Mouse (Mus musculus) limb, embryonic 12.5 days (tissue): ENCODE measurements around the gene Trim56. TPM values are rescaled to one million over a fixed set of nuclear protein-coding genes. Genes with fewer than 3 reads are reported as not detected.

ENCODE experiments used
- ATAC-seq: fragments of 200-750 bp; cut with Nextera tagmentation; 2 replicates; pipeline ENCODE4 v1.8.0; 2017; ENCODE audit warnings: low read depth, moderate TSS enrichment; ENCODE audit not compliant: insufficient number of reproducible peaks, insufficient read depth, low FRiP score, low TSS enrichment
- H3K27ac ChIP-seq: fragments of 300-500 bp; sonication (generic); 2 replicates; pipeline ENCODE4 v1.5.1; 2016; ENCODE audit warnings: mild to moderate bottlenecking, moderate library complexity
- H3K27me3 ChIP-seq: fragments of 300-500 bp; sonication (generic); 2 replicates; pipeline ENCODE4 v1.6.1; 2016; ENCODE audit warnings: mild to moderate bottlenecking, moderate library complexity
- H3K36me3 ChIP-seq: fragments of 300-500 bp; sonication (generic); 2 replicates; pipeline ENCODE4 v1.6.1; 2016; ENCODE audit warnings: mild to moderate bottlenecking, moderate library complexity
- H3K4me1 ChIP-seq: fragments of 300-500 bp; sonication (generic); replicated peaks from 2 replicates; pipeline ENCODE4 v1.6.1; 2016
- H3K4me2 ChIP-seq: fragments of 300-500 bp; sonication (generic); 2 replicates; pipeline ENCODE4 v1.6.1; 2016; ENCODE audit warnings: mild to moderate bottlenecking, moderate library complexity
- H3K4me3 ChIP-seq: fragments of 300-500 bp; sonication (generic); replicated peaks from 2 replicates; pipeline ENCODE4 v1.5.1; 2016; ENCODE audit warnings: mild to moderate bottlenecking
- H3K9ac ChIP-seq: fragments of 300-500 bp; sonication (generic); replicated peaks from 2 replicates; pipeline ENCODE4 v1.6.1; 2016; ENCODE audit warnings: mild to moderate bottlenecking, moderate library complexity
- H3K9me3 ChIP-seq: fragments of 300-500 bp; sonication (generic); 2 replicates; pipeline ENCODE4 v1.6.1; 2016; ENCODE audit warnings: mild to moderate bottlenecking, moderate library complexity
- WGBS: fragments of 180-500 bp; shearing (Covaris S2); methylation state at CpG from one replicate; pipeline ENCODE4 v1.1.7; 2016; 5-methylcytosine and 5-hydroxymethylcytosine counted together
- polyA plus RNA-seq: library from polyadenylated mRNA; unstranded; fragments of >200 nt; fragmentation: Nextera tagmentation; extraction: Ambion mirVana; gene quantifications from 2 replicates; pipeline ENCODE4 v1.2.1, GENCODE M21; 2016

Gene Trim56
- polyA plus RNA-seq, 1 experiment from 2014 or later, result 8.6 TPM

DNA sequence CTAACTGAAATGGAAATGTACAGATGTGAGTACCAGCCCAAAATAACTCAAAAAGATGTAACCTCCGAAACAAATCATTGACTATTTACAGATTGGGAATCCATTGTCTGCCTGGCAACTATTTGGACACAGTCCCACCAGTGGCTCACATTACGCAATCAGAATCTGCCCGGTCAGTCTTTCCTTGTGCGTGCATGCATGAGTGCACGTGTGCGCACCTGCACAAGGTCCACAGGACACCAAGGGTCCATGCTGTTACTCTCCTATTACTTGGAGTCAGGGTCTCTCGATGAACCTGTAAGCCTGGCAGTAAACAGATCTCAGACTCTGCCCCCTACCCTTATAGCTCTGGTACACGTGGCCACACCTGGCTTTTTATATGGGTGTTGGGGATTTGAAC lies 8.3 kb downstream of the Trim56 start:
- no peak overlapping the region for H3K27ac ChIP-seq
- no peak overlapping the region for H3K4me3 ChIP-seq
- H3K9me3 ChIP-seq, result peaks cover 17% of the 10 kb centered on the region; the same call in 1 of the 2 replicates
- no peaks in the 10 kb centered on the region for H3K4me1 ChIP-seq
- H3K9ac ChIP-seq, result no peak overlapping the region
- no peak overlapping the region for H3K4me2 ChIP-seq
- 82% methylated on average over 8 of the region's 8 CpGs for WGBS
- no peak for ATAC-seq
- H3K27me3 ChIP-seq, result peaks cover 11% of the 10 kb centered on the region
- peaks cover 15% of the 10 kb centered on the region for H3K36me3 ChIP-seq

DNA sequence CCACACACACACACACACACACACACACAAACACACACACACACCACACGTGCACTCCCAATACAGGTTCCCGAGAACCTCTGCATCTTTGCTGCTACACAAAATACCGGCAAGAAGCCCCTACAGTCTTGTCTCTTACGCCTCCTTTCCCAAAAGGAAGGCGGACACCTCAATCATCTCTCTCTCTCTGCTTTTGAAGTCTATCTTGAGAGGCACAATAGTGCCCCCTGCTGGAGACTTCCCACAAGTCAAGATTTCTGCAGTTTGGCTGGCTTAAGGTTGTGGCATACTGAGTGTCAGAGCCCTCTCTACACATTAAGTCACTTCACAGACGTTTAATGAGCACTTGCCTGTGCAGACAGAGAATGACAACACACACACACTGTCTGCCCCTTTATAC lies 9.0 kb downstream of the Trim56 start:
- ATAC-seq, result no peak
- Histone ChIP-seq H3K4me2 (no peak overlapping the region), H3K27me3 (peaks cover 12% of the 10 kb centered on the region), H3K4me3 (no peak overlapping the region), H3K27ac (no peak overlapping the region), H3K9me3 (peaks cover 15% of the 10 kb centered on the region; the same call in 1 of the 2 replicates), H3K9ac (no peak overlapping the region), H3K36me3 (peaks cover 10% of the 10 kb centered on the region), H3K4me1 (no peaks in the 10 kb centered on the region)
- 10% methylated on average over 6 of the region's 6 CpGs for WGBS

DNA sequence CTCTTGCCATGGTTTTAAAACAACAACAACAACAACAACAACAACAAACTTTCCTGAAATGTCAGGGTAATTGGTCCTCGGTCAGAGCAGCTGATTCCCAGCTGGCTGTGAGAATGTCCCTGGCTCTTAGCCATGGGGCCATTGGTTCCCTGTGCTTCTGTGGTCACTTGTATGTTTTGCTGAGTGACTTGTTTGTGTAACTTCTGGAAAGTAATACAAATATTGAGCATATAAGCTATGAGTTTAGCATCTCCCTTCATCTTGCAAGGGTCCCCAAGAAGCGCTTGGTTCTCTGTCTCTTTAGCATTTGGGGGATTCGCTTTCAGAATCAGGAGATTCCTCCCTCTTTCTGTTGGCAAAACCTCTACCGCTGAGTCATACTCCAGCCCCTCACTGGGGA lies 9.6 kb downstream of the Trim56 start:
- no peak overlapping the region for H3K9ac ChIP-seq
- no peak for ATAC-seq
- WGBS, result 75% methylated on average over 4 of the region's 4 CpGs

DNA sequence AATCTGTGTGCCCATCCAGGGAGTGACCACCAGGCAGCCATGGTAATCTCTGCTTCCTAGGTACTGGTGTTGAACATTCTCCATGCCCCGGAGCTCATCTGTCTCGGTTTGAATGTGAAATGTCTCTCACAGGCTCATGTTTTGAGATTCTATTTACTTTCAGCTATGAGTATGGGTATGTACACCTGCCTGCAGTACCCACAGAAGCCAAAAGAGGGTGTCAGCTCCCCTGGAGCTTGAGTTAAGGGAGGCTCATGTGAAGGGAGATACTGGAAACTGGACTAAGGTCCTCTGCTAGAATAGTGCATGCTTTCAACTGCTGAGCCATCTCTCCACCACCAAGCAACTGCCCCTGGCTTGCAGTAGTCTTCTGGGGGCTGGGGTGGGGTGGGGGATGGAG lies 12.0 kb downstream of the Trim56 start:
- 91% methylated on average over 2 of the region's 2 CpGs for WGBS
- Histone ChIP-seq H3K4me2 (no peak overlapping the region), H3K27me3 (peaks cover 12% of the 10 kb centered on the region), H3K9me3 (no peaks in the 10 kb centered on the region), H3K36me3 (no peaks in the 10 kb centered on the region), H3K4me1 (no peaks in the 10 kb centered on the region), H3K9ac (no peak overlapping the region), H3K4me3 (no peak overlapping the region), H3K27ac (no peak overlapping the region)
- no peak for ATAC-seq

More for the DNA sequence above, 9.6 kb downstream of the Trim56 start:
- no peaks in the 10 kb centered on the region for H3K4me1 ChIP-seq
- no peak overlapping the region for H3K4me3 ChIP-seq
- no peak overlapping the region for H3K4me2 ChIP-seq
- H3K9me3 ChIP-seq, result peaks cover 10% of the 10 kb centered on the region; the same call in 1 of the 2 replicates
- peaks cover 4% of the 10 kb centered on the region; the same call in 1 of the 2 replicates for H3K36me3 ChIP-seq
- no peak overlapping the region for H3K27ac ChIP-seq
- peaks cover 12% of the 10 kb centered on the region for H3K27me3 ChIP-seq

DNA sequence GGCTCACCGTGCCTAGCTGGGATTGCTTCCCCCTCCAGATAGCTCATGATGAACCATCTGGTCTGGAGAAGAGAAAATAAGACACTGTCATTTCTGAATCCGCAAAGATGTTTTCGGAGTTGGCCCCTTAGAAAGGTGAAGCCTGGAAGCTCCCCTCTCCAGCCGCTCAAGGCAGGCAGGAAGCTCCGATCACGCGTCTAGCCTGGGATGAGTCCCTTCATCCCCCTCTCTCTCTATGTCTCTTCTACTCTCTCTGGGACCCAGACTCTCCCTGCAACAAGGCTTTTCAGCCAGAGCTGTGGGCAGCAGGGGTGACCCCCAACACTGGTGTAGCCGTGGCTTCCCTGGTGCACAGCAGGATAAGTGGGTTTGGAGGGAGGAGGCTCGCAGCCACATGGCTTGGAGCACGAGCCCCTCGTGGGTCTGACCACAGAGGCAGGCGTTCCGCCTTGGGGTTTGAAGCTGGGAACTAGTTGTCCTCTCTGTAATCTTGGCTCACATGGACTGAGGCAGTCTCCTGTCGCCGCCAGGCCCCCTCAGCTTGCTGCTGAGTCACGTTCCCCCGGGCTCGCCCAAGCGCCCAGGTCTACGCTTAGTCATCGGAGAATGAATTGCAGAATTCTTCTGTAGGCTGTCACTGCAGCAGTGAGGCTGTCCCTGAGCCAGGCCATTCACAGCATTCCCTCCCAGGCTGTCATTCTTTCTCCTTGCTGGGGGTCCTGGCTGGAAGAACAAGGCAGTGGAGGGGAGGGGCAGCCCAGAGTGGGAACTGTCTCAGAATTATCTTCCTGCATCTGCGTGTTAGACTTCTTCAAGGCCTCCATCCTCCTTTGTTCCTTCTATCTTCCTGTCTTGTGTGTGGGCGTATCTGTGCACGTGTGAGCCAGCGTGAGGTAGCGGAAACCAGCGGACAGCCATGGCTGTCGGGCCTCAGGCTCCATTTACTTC lies 13.2 kb downstream of the Trim56 start:
- peaks cover 12% of the 10 kb centered on the region for H3K27me3 ChIP-seq
- H3K36me3 ChIP-seq, result no peaks in the 10 kb centered on the region
- no peaks in the 10 kb centered on the region for H3K9me3 ChIP-seq
- H3K4me3 ChIP-seq, result no peak overlapping the region
- no peaks in the 10 kb centered on the region for H3K4me1 ChIP-seq
- no peak overlapping the region for H3K27ac ChIP-seq
- no peak for ATAC-seq
- no peak overlapping the region for H3K4me2 ChIP-seq
- no peak overlapping the region for H3K9ac ChIP-seq
- WGBS, result 73% methylated on average over 28 of the region's 28 CpGs

DNA sequence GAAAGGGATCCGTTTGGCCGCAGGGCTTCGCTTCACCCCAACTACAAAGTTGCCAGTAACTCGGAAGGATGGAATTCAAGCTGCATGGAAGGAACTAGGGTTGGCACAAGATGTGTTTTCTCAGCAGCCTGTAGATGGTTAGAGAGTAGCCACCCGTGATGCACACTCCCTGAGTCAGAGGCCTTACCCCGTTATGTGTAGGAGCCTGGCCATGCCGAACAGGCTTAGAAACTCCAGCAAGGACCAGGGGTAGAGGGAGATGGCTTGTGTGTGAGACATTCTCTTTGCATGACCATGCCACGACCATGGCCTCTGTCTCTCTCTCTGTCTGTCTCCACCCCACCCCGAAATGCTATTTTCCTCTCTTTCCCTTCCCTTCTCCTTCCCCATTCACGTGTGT lies 13.9 kb downstream of the Trim56 start:
- ATAC-seq, result no peak
- Histone ChIP-seq H3K27me3 (peaks cover 12% of the 10 kb centered on the region), H3K36me3 (no peaks in the 10 kb centered on the region), H3K4me1 (no peaks in the 10 kb centered on the region), H3K4me3 (no peak overlapping the region), H3K9ac (no peak overlapping the region), H3K4me2 (no peak overlapping the region), H3K27ac (no peak overlapping the region), H3K9me3 (no peaks in the 10 kb centered on the region)
- 76% methylated on average over 10 of the region's 10 CpGs for WGBS

DNA sequence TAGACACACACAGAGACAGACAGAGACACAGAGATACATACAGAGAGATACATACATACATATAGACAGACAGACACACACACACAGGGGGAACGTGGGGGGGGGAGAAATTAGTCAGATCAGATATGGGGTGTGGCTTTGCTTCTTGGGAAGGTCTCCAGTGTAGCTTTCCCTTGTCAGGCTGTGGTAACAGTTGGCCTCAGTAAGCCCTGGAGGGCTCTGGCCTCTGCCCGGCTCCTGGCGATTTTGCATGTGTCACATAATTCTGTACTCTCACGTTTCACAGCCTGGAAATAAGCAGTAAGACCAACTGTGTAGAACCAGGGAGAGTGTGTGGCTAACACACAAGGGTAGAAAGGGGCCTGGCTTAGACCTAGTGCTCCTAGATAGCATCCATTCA lies 15.3 kb downstream of the Trim56 start:
- Histone ChIP-seq H3K4me2 (no peak overlapping the region), H3K27ac (no peak overlapping the region), H3K9me3 (0 out of 2 replicates have a peak, but pooled peaks cover 4% of the 10 kb centered on the region), H3K4me1 (no peaks in the 10 kb centered on the region), H3K27me3 (peaks cover 12% of the 10 kb centered on the region), H3K36me3 (no peaks in the 10 kb centered on the region), H3K4me3 (no peak overlapping the region), H3K9ac (no peak overlapping the region)
- ATAC-seq, result no peak
- WGBS, result 53% methylated on average over 4 of the region's 4 CpGs

DNA sequence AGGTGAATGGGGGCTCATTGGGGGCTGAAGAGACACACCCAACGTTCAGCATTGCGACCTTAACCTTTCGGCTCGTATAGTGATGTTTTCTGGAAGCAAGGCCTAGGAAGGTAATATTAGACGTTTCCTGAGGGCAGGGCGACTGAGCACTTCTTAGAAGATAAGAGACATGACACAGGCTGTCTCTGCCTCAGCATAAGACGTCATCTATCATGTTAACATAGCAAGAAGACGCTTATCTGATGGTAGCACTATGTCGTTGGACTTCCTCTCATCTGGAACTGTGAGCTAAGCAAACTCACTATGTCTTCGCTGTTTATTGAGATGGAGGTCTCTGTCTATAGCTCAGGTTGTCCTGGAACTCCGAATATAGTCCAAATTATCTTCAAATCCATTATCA lies 17.6 kb downstream of the Trim56 start:
- no peaks in the 10 kb centered on the region for H3K36me3 ChIP-seq
- no peak overlapping the region for H3K4me3 ChIP-seq
- 73% methylated on average over 11 of the region's 11 CpGs for WGBS
- no peak for ATAC-seq
- H3K9ac ChIP-seq, result no peak overlapping the region
- H3K4me2 ChIP-seq, result no peak overlapping the region
- H3K27ac ChIP-seq, result no peak overlapping the region
- H3K4me1 ChIP-seq, result no peaks in the 10 kb centered on the region
- peaks cover 7% of the 10 kb centered on the region; the same call in 1 of the 2 replicates for H3K27me3 ChIP-seq
- 0 out of 2 replicates have a peak, but pooled peaks cover 4% of the 10 kb centered on the region for H3K9me3 ChIP-seq

DNA sequence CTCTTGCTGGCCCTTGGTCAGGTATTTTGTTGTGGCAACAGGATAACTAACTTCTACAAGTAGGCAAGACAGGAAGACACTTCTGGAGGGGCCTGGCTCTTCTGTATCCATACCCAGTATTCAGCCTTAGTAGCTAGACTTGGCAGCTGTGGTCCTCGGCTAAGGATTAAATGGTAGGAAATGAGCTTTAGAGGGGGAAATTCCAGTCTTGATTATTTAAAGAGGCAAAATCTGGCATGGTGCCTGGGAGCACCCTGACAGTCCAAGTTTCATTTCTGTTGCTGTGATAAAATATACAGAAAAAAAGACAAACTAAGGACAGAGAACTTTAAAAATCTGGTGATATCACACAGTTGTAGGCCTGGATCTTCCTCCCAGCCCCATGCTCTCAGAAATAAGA lies 20.0 kb downstream of the Trim56 start:
- Histone ChIP-seq H3K4me1 (0 out of 2 replicates have a peak, but pooled peaks cover 4% of the 10 kb centered on the region), H3K9ac (no peak overlapping the region), H3K4me2 (no peak overlapping the region), H3K9me3 (0 out of 2 replicates have a peak, but pooled peaks cover 4% of the 10 kb centered on the region), H3K36me3 (no peaks in the 10 kb centered on the region), H3K27ac (no peak overlapping the region), H3K4me3 (no peak overlapping the region), H3K27me3 (no peaks in the 10 kb centered on the region)
- WGBS, result 66% methylated on average over 1 of the region's 1 CpGs
- ATAC-seq, result no peak

DNA sequence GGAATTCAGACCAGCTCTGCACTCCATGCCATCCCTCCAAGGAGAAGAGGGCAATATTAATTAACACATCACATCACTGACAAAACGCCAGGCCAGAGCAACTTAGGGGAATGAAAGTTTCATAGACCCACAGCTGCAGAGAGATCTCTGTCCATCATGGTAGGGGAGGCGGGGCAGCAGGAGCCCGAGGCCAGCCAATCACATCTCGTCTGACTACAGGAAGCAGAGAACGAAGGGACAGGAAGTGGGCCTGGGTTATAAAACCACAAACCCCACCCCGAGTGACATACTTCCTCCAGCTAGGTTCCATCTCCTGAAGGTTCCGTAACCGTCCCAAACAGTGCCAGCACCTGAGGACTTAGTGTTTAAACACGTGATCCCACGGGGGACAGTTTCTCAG lies 20.9 kb downstream of the Trim56 start:
- Histone ChIP-seq H3K4me1 (0 out of 2 replicates have a peak, but pooled peaks cover 4% of the 10 kb centered on the region), H3K27me3 (no peaks in the 10 kb centered on the region), H3K9ac (no peak overlapping the region), H3K27ac (no peak overlapping the region), H3K4me3 (no peak overlapping the region), H3K4me2 (no peak overlapping the region), H3K36me3 (no peaks in the 10 kb centered on the region), H3K9me3 (0 out of 2 replicates have a peak, but pooled peaks cover 4% of the 10 kb centered on the region)
- WGBS, result 84% methylated on average over 10 of the region's 10 CpGs
- ATAC-seq, result no peak

DNA sequence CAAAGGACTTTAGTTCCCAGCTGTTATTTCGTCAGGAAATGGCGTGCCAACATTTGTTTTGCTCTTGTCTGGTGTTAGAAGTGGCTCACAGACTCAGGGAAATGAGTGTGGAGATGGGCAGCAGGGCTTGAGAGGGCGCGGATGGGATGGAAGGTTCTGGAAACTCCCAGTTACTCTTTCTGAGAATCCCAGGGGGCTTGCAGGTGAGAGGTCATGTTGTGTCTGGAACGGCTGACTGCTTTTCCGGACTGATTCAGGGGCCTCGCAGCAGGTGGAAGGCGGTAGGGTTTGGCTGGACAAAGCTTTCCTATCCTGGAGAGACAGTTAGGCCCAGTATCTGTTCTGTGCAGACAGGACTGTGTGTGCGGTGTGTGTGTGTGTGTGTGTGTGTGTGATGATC lies 22.3 kb downstream of the Trim56 start:
- Histone ChIP-seq H3K4me3 (no peak overlapping the region), H3K36me3 (no peaks in the 10 kb centered on the region), H3K4me2 (no peak overlapping the region), H3K27ac (no peak overlapping the region), H3K4me1 (0 out of 2 replicates have a peak, but pooled peaks cover 4% of the 10 kb centered on the region), H3K9me3 (0 out of 2 replicates have a peak, but pooled peaks cover 4% of the 10 kb centered on the region), H3K27me3 (no peaks in the 10 kb centered on the region), H3K9ac (no peak overlapping the region)
- ATAC-seq, result no peak
- 79% methylated on average over 9 of the region's 9 CpGs for WGBS
